ENCODE assay signal across 11 mouse cellular contexts in genomic region chr8:112257311-112257894, GRCm38 (mm10).
A peak's percentile ranks its signal among the peaks of the same experiment; 100 is the strongest.
DNase-seq lines count a peak whose midpoint lies in the region; ATAC-seq and TF ChIP-seq lines count a peak whose summit lies in the region.
"Had no signal": no experiment of that assay in that cellular context is flagged by ENCODE, and none has a peak within 500 bp of the region (broad histone marks: within the 10 kb centered on the region; RNA-seq: fewer than 3 reads in every experiment).

No protein-coding gene starts in this region.

- WGBS in lung, embryonic 14.5 days, result 16% methylated on average over 18 of the region's 18 CpGs
- 8% methylated on average over 18 of the region's 18 CpGs for WGBS in hindbrain, embryonic 12.5 days
- 13% methylated on average over 18 of the region's 18 CpGs for WGBS in neural tube, embryonic 14.5 days

- TF ChIP-seq CTCF in lung, embryonic 14.5 days (IDR thresholded peaks at IDR 0.05; ENCODE audit: low read depth), result no peak

- no peak overlapping the region for H3K4me3 ChIP-seq in lung, embryonic 14.5 days (ENCODE audit: low read depth, low read length)
- peak overlapping the region; percentile 22 for H3K4me3 ChIP-seq in hindbrain, embryonic 12.5 days
- no peak overlapping the region for H3K4me3 ChIP-seq in neural tube, embryonic 14.5 days (ENCODE audit: low read depth, low read length)
- H3K4me3 ChIP-seq: gastrocnemius, adult 2 months; left cerebral cortex, adult 2 months; myocyte had no signal

- peak; percentile 16 to 26 for DNase-seq in cerebellum, postnatal 14 days
- no peak for DNase-seq in cerebellum, postnatal 25 days
- DNase-seq in lung, embryonic 14.5 days, result no peak
- no peak for DNase-seq in lung, postnatal 10 days
- DNase-seq in cerebellum, adult 11 months, result no peak
- DNase-seq: gastrocnemius, adult 2 months had no signal

- H3K9ac ChIP-seq in lung, embryonic 14.5 days, result no peak overlapping the region
- H3K9ac ChIP-seq in hindbrain, embryonic 12.5 days, result no peak overlapping the region
- no peak overlapping the region for H3K9ac ChIP-seq in neural tube, embryonic 14.5 days (replicated peaks; ENCODE audit: low read depth, low read length)

- no peaks in the 10 kb centered on the region for H3K9me3 ChIP-seq in lung, embryonic 14.5 days (ENCODE audit: low read depth, low read length)
- H3K9me3 ChIP-seq in hindbrain, embryonic 12.5 days (replicated peaks), result no peaks in the 10 kb centered on the region
- no peaks in the 10 kb centered on the region for H3K9me3 ChIP-seq in neural tube, embryonic 14.5 days (ENCODE audit: control insufficient read depth, low read length)

- no peaks in the 10 kb centered on the region for H3K27me3 ChIP-seq in lung, embryonic 14.5 days (ENCODE audit: insufficient read depth, low read length)
- H3K27me3 ChIP-seq in hindbrain, embryonic 12.5 days, result no peaks in the 10 kb centered on the region
- no peaks in the 10 kb centered on the region for H3K27me3 ChIP-seq in neural tube, embryonic 14.5 days (ENCODE audit: control insufficient read depth, insufficient read depth, low read length)

- peak overlapping the region; percentile 13 for H3K4me2 ChIP-seq in lung, embryonic 14.5 days
- peak overlapping the region; percentile 53 for H3K4me2 ChIP-seq in hindbrain, embryonic 12.5 days (replicated peaks)
- H3K4me2 ChIP-seq in neural tube, embryonic 14.5 days (ENCODE audit: low read depth, low read length), result peak overlapping the region; percentile 29

- H3K27ac ChIP-seq in lung, embryonic 14.5 days (ENCODE audit: low read depth), result no peak overlapping the region
- peak overlapping the region; percentile 31; the same call in 1 of the 2 replicates for H3K27ac ChIP-seq in hindbrain, embryonic 12.5 days
- no peak overlapping the region for H3K27ac ChIP-seq in neural tube, embryonic 14.5 days (ENCODE audit: low read depth, low read length)
- H3K27ac ChIP-seq: gastrocnemius, adult 2 months; left cerebral cortex, adult 2 months had no signal

- ATAC-seq in lung, embryonic 14.5 days (ENCODE audit: insufficient read depth), result no peak
- ATAC-seq in hindbrain, embryonic 12.5 days (ENCODE audit: low FRiP score), result 0 out of 2 replicates have a peak, but pooled peaks have one; percentile 43
- no peak for ATAC-seq in neural tube, embryonic 14.5 days (ENCODE audit: low read depth)
- no peak for ATAC-seq in megakaryocyte-erythroid progenitor cell, adult 5-6 weeks (replicated peaks; ENCODE audit: low FRiP score, low TSS enrichment, poor library complexity, severe bottlenecking)

- H3K36me3 ChIP-seq in lung, embryonic 14.5 days (ENCODE audit: insufficient read depth), result no peaks in the 10 kb centered on the region
- H3K36me3 ChIP-seq in hindbrain, embryonic 12.5 days, result no peaks in the 10 kb centered on the region
- no peaks in the 10 kb centered on the region for H3K36me3 ChIP-seq in neural tube, embryonic 14.5 days (ENCODE audit: control insufficient read depth, insufficient read depth, low read length)

- no peaks in the 10 kb centered on the region for H3K4me1 ChIP-seq in lung, embryonic 14.5 days (ENCODE audit: insufficient read depth)
- peaks cover 12% of the 10 kb centered on the region; the same call in 1 of the 2 replicates for H3K4me1 ChIP-seq in hindbrain, embryonic 12.5 days
- no peaks in the 10 kb centered on the region for H3K4me1 ChIP-seq in neural tube, embryonic 14.5 days (ENCODE audit: control insufficient read depth, insufficient read depth, low read length)

Comparison
In these comparisons a context has a peak if more than half of its experiments do, and no peak if none do; other contexts are left out.
1. DNase-seq: peak in cerebellum, postnatal 14 days (2 of 2); none in cerebellum, postnatal 25 days (0 of 2), lung, embryonic 14.5 days (single experiment), lung, postnatal 10 days (single experiment) and cerebellum, adult 11 months (single experiment).
2. Peak in every context shown above with its lines, with median percentiles within 50 percentile points of each other: H3K4me2 ChIP-seq.